18 mouse cellular contexts compared by ENCODE assay signal in the genomic region with DNA sequence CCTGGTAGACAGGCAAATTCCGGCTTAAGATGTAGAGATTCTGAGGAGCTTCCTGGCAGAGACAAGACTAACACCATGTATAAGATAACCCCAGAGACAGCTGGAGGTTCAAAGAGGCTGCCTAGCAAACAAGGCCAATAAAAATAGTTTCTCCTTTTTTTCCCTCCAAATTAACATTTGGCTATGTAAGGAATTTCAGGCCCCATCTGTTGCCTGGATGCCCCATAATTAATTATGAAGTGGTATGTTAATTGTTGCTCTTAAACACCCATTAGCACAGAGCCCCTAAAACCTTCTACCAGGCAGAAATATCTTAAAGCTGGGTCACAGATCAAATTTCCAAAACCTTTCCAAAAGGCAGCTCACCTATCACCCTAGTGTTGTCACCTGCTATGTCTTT.
"Had no signal": no experiment of that assay in that cellular context is flagged by ENCODE, and none has a peak within 500 bp of the region (broad histone marks: within the 10 kb centered on the region; RNA-seq: fewer than 3 reads in every experiment).

No protein-coding gene starts in this region.

- DNase-seq: lung, adult 2 months; lung, postnatal 14 days; lung, postnatal 36 days; right cerebral cortex, adult 18-20 months; right cerebral cortex, postnatal 25 days; right cerebral cortex, postnatal 4 days; spleen, adult 18-20 months; thymus, adult 18-20 months; thymus, postnatal 14 days; thymus, postnatal 36 days had no signal

- H3K4me2 ChIP-seq: lung, embryonic 15.5 days; midbrain, embryonic 11.5 days; midbrain, embryonic 13.5 days; midbrain, embryonic 15.5 days; neural tube, embryonic 12.5 days had no signal

- H3K9ac ChIP-seq: lung, embryonic 15.5 days; midbrain, embryonic 13.5 days; midbrain, embryonic 15.5 days; neural tube, embryonic 12.5 days had no signal

- H3K9me3 ChIP-seq: lung, embryonic 15.5 days; megakaryocyte, embryonic 14.5 days; midbrain, embryonic 13.5 days; midbrain, embryonic 15.5 days; neural tube, embryonic 12.5 days had no signal

- H3K4me3 ChIP-seq: lung, embryonic 15.5 days; megakaryocyte, embryonic 14.5 days; midbrain, embryonic 13.5 days; midbrain, embryonic 15.5 days; neural tube, embryonic 12.5 days had no signal

- H3K27ac ChIP-seq: lung, embryonic 15.5 days; macrophage; midbrain, embryonic 13.5 days; midbrain, embryonic 15.5 days; neural tube, embryonic 12.5 days had no signal

- H3K4me1 ChIP-seq: megakaryocyte, embryonic 14.5 days; midbrain, embryonic 15.5 days; neural tube, embryonic 12.5 days had no signal

- ATAC-seq: lung, postnatal 0 days; midbrain, embryonic 13.5 days; midbrain, embryonic 15.5 days had no signal

- H3K27me3 ChIP-seq: lung, embryonic 15.5 days; midbrain, embryonic 13.5 days; midbrain, embryonic 15.5 days; neural tube, embryonic 12.5 days had no signal

- H3K36me3 ChIP-seq: lung, embryonic 15.5 days; midbrain, embryonic 13.5 days; midbrain, embryonic 15.5 days; neural tube, embryonic 12.5 days had no signal
